Mouse (Mus musculus): ENCODE measurements around the gene Ccdc69. TPM values are rescaled to one million over a fixed set of nuclear protein-coding genes. Genes with fewer than 3 reads are reported as not detected.

The Ccdc69 gene
- polyA plus RNA-seq, 1 experiment from 2014 or later, result 0.88 TPM

- Histone ChIP-seq H3K4me1 (ENCODE audit: control insufficient read depth, insufficient read depth, low read length) (peaks cover 7% of the 10 kb centered on the region; the same call in 1 of the 2 replicates), H3K9me3 (ENCODE audit: control insufficient read depth, low read length) (no peaks in the 10 kb centered on the region), H3K9ac (ENCODE audit: low read length) (no peak overlapping the region), H3K4me2 (ENCODE audit: low read depth, severe bottlenecking) (no peak overlapping the region), H3K27ac (replicated peaks; ENCODE audit: low read depth, low read length) (no peak overlapping the region), H3K36me3 (ENCODE audit: control insufficient read depth, insufficient read depth, low read length) (no peaks in the 10 kb centered on the region), H3K27me3 (ENCODE audit: control insufficient read depth, insufficient read depth, low read length) (peaks cover 3% of the 10 kb centered on the region; the same call in 1 of the 2 replicates), H3K4me3 (ENCODE audit: low read depth, low read length) (no peak overlapping the region)
- WGBS, result 65% methylated on average over 10 of the region's 10 CpGs
- ATAC-seq (ENCODE audit: insufficient number of reproducible peaks, low FRiP score, low TSS enrichment, low read depth), result no peak
- DNase-seq (ENCODE audit: low spot score), result no peak
Measured at GRCm38 (mm10) chr11:55073191-55073590, 4.7 kb downstream of the Ccdc69 start.

GRCm38 (mm10) chr11:55072467-55072866, 5.5 kb downstream of the Ccdc69 start:
- Histone ChIP-seq H3K36me3 (ENCODE audit: control insufficient read depth, insufficient read depth, low read length) (no peaks in the 10 kb centered on the region), H3K4me1 (ENCODE audit: control insufficient read depth, insufficient read depth, low read length) (peaks cover 5% of the 10 kb centered on the region; the same call in 1 of the 2 replicates), H3K27me3 (ENCODE audit: control insufficient read depth, insufficient read depth, low read length) (no peaks in the 10 kb centered on the region), H3K27ac (replicated peaks; ENCODE audit: low read depth, low read length) (no peak overlapping the region), H3K9me3 (ENCODE audit: control insufficient read depth, low read length) (no peaks in the 10 kb centered on the region), H3K4me2 (ENCODE audit: low read depth, severe bottlenecking) (no peak overlapping the region), H3K4me3 (ENCODE audit: low read depth, low read length) (no peak overlapping the region), H3K9ac (ENCODE audit: low read length) (no peak overlapping the region)
- ATAC-seq (ENCODE audit: insufficient number of reproducible peaks, low FRiP score, low TSS enrichment, low read depth), result no peak
- WGBS, result 87% methylated on average over 8 of the region's 8 CpGs
- no peak for DNase-seq (ENCODE audit: low spot score)

GRCm38 (mm10) chr11:55071344-55071743, 6.6 kb downstream of the Ccdc69 start:
- Histone ChIP-seq H3K9me3 (ENCODE audit: control insufficient read depth, low read length) (no peaks in the 10 kb centered on the region), H3K36me3 (ENCODE audit: control insufficient read depth, insufficient read depth, low read length) (no peaks in the 10 kb centered on the region), H3K27ac (replicated peaks; ENCODE audit: low read depth, low read length) (no peak overlapping the region), H3K27me3 (ENCODE audit: control insufficient read depth, insufficient read depth, low read length) (no peaks in the 10 kb centered on the region), H3K4me1 (ENCODE audit: control insufficient read depth, insufficient read depth, low read length) (no peaks in the 10 kb centered on the region), H3K9ac (ENCODE audit: low read length) (no peak overlapping the region), H3K4me3 (ENCODE audit: low read depth, low read length) (no peak overlapping the region), H3K4me2 (ENCODE audit: low read depth, severe bottlenecking) (no peak overlapping the region)
- ATAC-seq (ENCODE audit: insufficient number of reproducible peaks, low FRiP score, low TSS enrichment, low read depth) (no peak), DNase-seq (ENCODE audit: low spot score) (no peak)
- WGBS, result 86% methylated on average over 5 of the region's 5 CpGs

- no peaks in the 10 kb centered on the region for H3K9me3 ChIP-seq (ENCODE audit: control insufficient read depth, low read length)
- no peak overlapping the region for H3K27ac ChIP-seq (replicated peaks; ENCODE audit: low read depth, low read length)
- whole genome bisulfite sequencing, result 59% methylated on average over 2 of the region's 2 CpGs
- H3K4me1 ChIP-seq (ENCODE audit: control insufficient read depth, insufficient read depth, low read length), result no peaks in the 10 kb centered on the region
- H3K9ac ChIP-seq (ENCODE audit: low read length), result no peak overlapping the region
- no peak for ATAC-seq (ENCODE audit: insufficient number of reproducible peaks, low FRiP score, low TSS enrichment, low read depth)
- H3K4me2 ChIP-seq (ENCODE audit: low read depth, severe bottlenecking), result no peak overlapping the region
- no peak for DNase-seq (ENCODE audit: low spot score)
- no peaks in the 10 kb centered on the region for H3K27me3 ChIP-seq (ENCODE audit: control insufficient read depth, insufficient read depth, low read length)
- H3K36me3 ChIP-seq (ENCODE audit: control insufficient read depth, insufficient read depth, low read length), result no peaks in the 10 kb centered on the region
- H3K4me3 ChIP-seq (ENCODE audit: low read depth, low read length), result no peak overlapping the region
Measured at GRCm38 (mm10) chr11:55069023-55069422, 8.9 kb downstream of the Ccdc69 start.

- H3K4me1 ChIP-seq (ENCODE audit: control insufficient read depth, insufficient read depth, low read length), result peaks cover 4% of the 10 kb centered on the region; the same call in 1 of the 2 replicates
- ATAC-seq (ENCODE audit: insufficient number of reproducible peaks, low FRiP score, low TSS enrichment, low read depth) (no peak), DNase-seq (ENCODE audit: low spot score) (no peak)
- H3K27me3 ChIP-seq (ENCODE audit: control insufficient read depth, insufficient read depth, low read length), result no peaks in the 10 kb centered on the region
- H3K4me2 ChIP-seq (ENCODE audit: low read depth, severe bottlenecking), result no peak overlapping the region
- no peaks in the 10 kb centered on the region for H3K9me3 ChIP-seq (ENCODE audit: control insufficient read depth, low read length)
- 57% methylated on average over 4 of the region's 4 CpGs for WGBS
- no peak overlapping the region for H3K4me3 ChIP-seq (ENCODE audit: low read depth, low read length)
- no peaks in the 10 kb centered on the region for H3K36me3 ChIP-seq (ENCODE audit: control insufficient read depth, insufficient read depth, low read length)
- no peak overlapping the region for H3K9ac ChIP-seq (ENCODE audit: low read length)
- H3K27ac ChIP-seq (replicated peaks; ENCODE audit: low read depth, low read length), result no peak overlapping the region
Measured at GRCm38 (mm10) chr11:55066921-55067320, 11.0 kb downstream of the Ccdc69 start.

GRCm38 (mm10) chr11:55062856-55063255, 15.1 kb downstream of the Ccdc69 start:
- WGBS, result 41% methylated on average over 5 of the region's 5 CpGs
- DNase-seq (ENCODE audit: low spot score), result no peak
- Histone ChIP-seq H3K4me3 (ENCODE audit: low read depth, low read length) (no peak overlapping the region), H3K27ac (replicated peaks; ENCODE audit: low read depth, low read length) (no peak overlapping the region), H3K9me3 (ENCODE audit: control insufficient read depth, low read length) (no peaks in the 10 kb centered on the region), H3K9ac (ENCODE audit: low read length) (no peak overlapping the region), H3K27me3 (ENCODE audit: control insufficient read depth, insufficient read depth, low read length) (no peaks in the 10 kb centered on the region), H3K4me2 (ENCODE audit: low read depth, severe bottlenecking) (no peak overlapping the region), H3K36me3 (ENCODE audit: control insufficient read depth, insufficient read depth, low read length) (no peaks in the 10 kb centered on the region), H3K4me1 (ENCODE audit: control insufficient read depth, insufficient read depth, low read length) (peaks cover 4% of the 10 kb centered on the region; the same call in 1 of the 2 replicates)
- ATAC-seq (ENCODE audit: insufficient number of reproducible peaks, low FRiP score, low TSS enrichment, low read depth), result no peak

- H3K9me3 ChIP-seq (ENCODE audit: control insufficient read depth, low read length), result no peaks in the 10 kb centered on the region
- no peak overlapping the region for H3K4me2 ChIP-seq (ENCODE audit: low read depth, severe bottlenecking)
- WGBS, result 95% methylated on average over 5 of the region's 5 CpGs
- no peak overlapping the region for H3K9ac ChIP-seq (ENCODE audit: low read length)
- no peaks in the 10 kb centered on the region for H3K27me3 ChIP-seq (ENCODE audit: control insufficient read depth, insufficient read depth, low read length)
- no peak for DNase-seq (ENCODE audit: low spot score)
- no peak overlapping the region for H3K4me3 ChIP-seq (ENCODE audit: low read depth, low read length)
- peaks cover 4% of the 10 kb centered on the region; the same call in 1 of the 2 replicates for H3K4me1 ChIP-seq (ENCODE audit: control insufficient read depth, insufficient read depth, low read length)
- no peak for ATAC-seq (ENCODE audit: insufficient number of reproducible peaks, low FRiP score, low TSS enrichment, low read depth)
- H3K27ac ChIP-seq (replicated peaks; ENCODE audit: low read depth, low read length), result no peak overlapping the region
- H3K36me3 ChIP-seq (ENCODE audit: control insufficient read depth, insufficient read depth, low read length), result no peaks in the 10 kb centered on the region
Measured at GRCm38 (mm10) chr11:55060802-55061201, 17.1 kb downstream of the Ccdc69 start.

GRCm38 (mm10) chr11:55057511-55057910, 20.4 kb downstream of the Ccdc69 start:
- WGBS, result 85% methylated on average over 3 of the region's 3 CpGs
- no peak for ATAC-seq (ENCODE audit: insufficient number of reproducible peaks, low FRiP score, low TSS enrichment, low read depth)
- no peak overlapping the region for H3K4me2 ChIP-seq (ENCODE audit: low read depth, severe bottlenecking)
- H3K27ac ChIP-seq (replicated peaks; ENCODE audit: low read depth, low read length), result no peak overlapping the region
- no peaks in the 10 kb centered on the region for H3K27me3 ChIP-seq (ENCODE audit: control insufficient read depth, insufficient read depth, low read length)
- no peak overlapping the region for H3K9ac ChIP-seq (ENCODE audit: low read length)
- no peak for DNase-seq (ENCODE audit: low spot score)
- no peaks in the 10 kb centered on the region for H3K9me3 ChIP-seq (ENCODE audit: control insufficient read depth, low read length)
- no peak overlapping the region for H3K4me3 ChIP-seq (ENCODE audit: low read depth, low read length)
- H3K4me1 ChIP-seq (ENCODE audit: control insufficient read depth, insufficient read depth, low read length), result no peaks in the 10 kb centered on the region
- no peaks in the 10 kb centered on the region for H3K36me3 ChIP-seq (ENCODE audit: control insufficient read depth, insufficient read depth, low read length)

- H3K36me3 ChIP-seq (ENCODE audit: control insufficient read depth, insufficient read depth, low read length), result no peaks in the 10 kb centered on the region
- no peaks in the 10 kb centered on the region for H3K27me3 ChIP-seq (ENCODE audit: control insufficient read depth, insufficient read depth, low read length)
- H3K4me2 ChIP-seq (ENCODE audit: low read depth, severe bottlenecking), result no peak overlapping the region
- H3K9ac ChIP-seq (ENCODE audit: low read length), result no peak overlapping the region
- no peak overlapping the region for H3K4me3 ChIP-seq (ENCODE audit: low read depth, low read length)
- ATAC-seq (ENCODE audit: insufficient number of reproducible peaks, low FRiP score, low TSS enrichment, low read depth) (no peak), DNase-seq (ENCODE audit: low spot score) (no peak)
- no peaks in the 10 kb centered on the region for H3K9me3 ChIP-seq (ENCODE audit: control insufficient read depth, low read length)
- H3K4me1 ChIP-seq (ENCODE audit: control insufficient read depth, insufficient read depth, low read length), result no peaks in the 10 kb centered on the region
- 83% methylated on average over 7 of the region's 7 CpGs for WGBS
- no peak overlapping the region for H3K27ac ChIP-seq (replicated peaks; ENCODE audit: low read depth, low read length)
Measured at GRCm38 (mm10) chr11:55050837-55051510, 27.0 kb downstream of the Ccdc69 start.
